Mouse (Mus musculus) kidney, adult 8-10 months (tissue): Measurements from ENCODE around the gene Slc39a9.

Experiments
- DNase-seq, 2 experiments: peaks; one replicate each; pipeline ENCODE4 v3.0.0; 2022

Slc39a9 gene

GRCm38 (mm10) chr12:80643693-80644505, at the start of gene Slc39a9, which contains the start of gene Erh:
TSS of gene Slc39a9 (plus strand) at chr12:80643883.
TSS of gene Erh (minus strand) at chr12:80644341.
- DNase-seq: peak; percentile 94 to 95

GRCm38 (mm10) chr12:80594141-80594540, 49.5 kb upstream of the Slc39a9 start:
- DNase-seq: no peak

GRCm38 (mm10) chr12:80594781-80595180, 48.9 kb upstream of the Slc39a9 start:
- no peak for DNase-seq

GRCm38 (mm10) chr12:80595566-80595965, 48.1 kb upstream of the Slc39a9 start:
- no peak for DNase-seq

GRCm38 (mm10) chr12:80595968-80596367, 47.7 kb upstream of the Slc39a9 start:
- no peak for DNase-seq

- DNase-seq: no peak
Observed at GRCm38 (mm10) chr12:80598236-80598635, 45.4 kb upstream of the Slc39a9 start.

GRCm38 (mm10) chr12:80598756-80599155, 44.9 kb upstream of the Slc39a9 start:
- DNase-seq: no peak

- DNase-seq: no peak
Observed at GRCm38 (mm10) chr12:80601597-80602269, 42.0 kb upstream of the Slc39a9 start.

GRCm38 (mm10) chr12:80602432-80602831, 41.3 kb upstream of the Slc39a9 start:
- no peak for DNase-seq

GRCm38 (mm10) chr12:80603566-80603965, 40.1 kb upstream of the Slc39a9 start:
- DNase-seq: peak in 1 of 2 experiments; percentile 10

- no peak for DNase-seq
Observed at GRCm38 (mm10) chr12:80604218-80604617, 39.5 kb upstream of the Slc39a9 start.

GRCm38 (mm10) chr12:80608576-80608975, 35.1 kb upstream of the Slc39a9 start:
- DNase-seq: no peak

- DNase-seq: no peak
Observed at GRCm38 (mm10) chr12:80609928-80610327, 33.8 kb upstream of the Slc39a9 start.

- no peak for DNase-seq
Observed at GRCm38 (mm10) chr12:80612113-80612791, 31.4 kb upstream of the Slc39a9 start.

- no peak for DNase-seq
Observed at GRCm38 (mm10) chr12:80615371-80616257, 28.1 kb upstream of the Slc39a9 start.

GRCm38 (mm10) chr12:80620501-80620900, 23.2 kb upstream of the Slc39a9 start:
- no peak for DNase-seq

- no peak for DNase-seq
Observed at GRCm38 (mm10) chr12:80631790-80632189, 11.9 kb upstream of the Slc39a9 start.

GRCm38 (mm10) chr12:80642725-80643692, 674 bp upstream of the Slc39a9 start:
- DNase-seq: peak; percentile 29 to 67

GRCm38 (mm10) chr12:80644506-80644868, 804 bp downstream of the Slc39a9 start:
- DNase-seq: no peak

GRCm38 (mm10) chr12:80646377-80646776, 2.7 kb downstream of the Slc39a9 start:
- no peak for DNase-seq

- peak; percentile 29 to 44 for DNase-seq
Observed at GRCm38 (mm10) chr12:80653951-80654658, 10.4 kb downstream of the Slc39a9 start.
